Mouse (Mus musculus): ENCODE measurements at regions not wholly inside any gene's neighbourhood (a gene's known extent, or its start where the extent isn't known, plus 50 kb on each side); places are given as distances from the start of the nearest gene placed in this dataset.

DNA sequence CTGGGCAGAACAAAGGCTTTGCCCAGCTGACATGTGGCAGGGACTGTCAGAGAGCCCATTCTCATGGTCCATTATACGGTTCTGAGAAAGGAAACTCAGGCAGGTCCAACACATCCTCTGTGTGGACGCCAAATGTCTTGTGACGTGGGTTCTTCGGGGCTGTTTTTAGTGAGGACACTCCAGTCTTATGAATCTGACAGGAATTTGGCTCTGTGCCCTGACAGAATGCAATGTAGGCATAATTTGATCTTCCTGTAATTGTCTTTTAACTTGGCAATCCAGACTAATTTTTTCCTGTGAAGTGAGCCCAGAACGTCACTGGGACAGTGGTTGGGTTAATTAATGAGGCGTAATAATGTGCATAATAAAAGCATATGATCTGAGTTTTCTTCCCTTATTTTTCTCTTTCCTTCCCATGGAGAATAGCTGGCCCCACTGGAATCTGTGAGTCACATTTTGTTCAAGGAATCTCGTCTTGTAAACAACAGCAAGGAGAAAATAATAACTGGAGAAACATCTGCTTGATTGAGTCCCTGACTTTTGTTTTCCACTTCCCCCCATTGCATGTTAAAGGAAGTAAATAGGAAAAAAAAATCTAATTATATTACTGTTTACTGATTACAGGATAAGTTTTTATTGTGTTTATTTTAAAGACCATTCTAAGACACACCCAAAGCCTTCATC, 255.8 kb upstream of the 1700056E22Rik start:
- TF ChIP-seq CTCF (IDR thresholded peaks at IDR 0.05; ENCODE audit: low read depth) (no peak), EP300 (optimal IDR thresholded peaks at IDR 0.05) (no peak)
